Mouse (Mus musculus) heart, adult 2 months (tissue): ENCODE data around the gene Lrrc4. TPM values are rescaled to one million over a fixed set of nuclear protein-coding genes. Genes with fewer than 3 reads are reported as not detected.

ENCODE experiments used
- DNase-seq, 2 experiments: peaks; one replicate each; pipeline ENCODE4 v3.0.0; 2021
- H3K27ac ChIP-seq: fragments of 200-600 bp; 2 replicates; pipeline ENCODE4 v1.8.1; 2022
- H3K27me3 ChIP-seq: fragments of 200-500 bp; 2 replicates; pipeline ENCODE4 v1.6.1; 2012; ENCODE audit warnings: mild to moderate bottlenecking, low read length, inconsistent platforms, mixed read lengths; ENCODE audit not compliant: control insufficient read depth, insufficient read depth
- H3K36me3 ChIP-seq: fragments of 200-500 bp; 2 replicates; pipeline ENCODE4 v1.6.1; 2012; ENCODE audit warnings: low read length, inconsistent platforms; ENCODE audit not compliant: control insufficient read depth, insufficient read depth
- H3K4me1 ChIP-seq: fragments of 200-500 bp; 2 replicates; pipeline ENCODE4 v1.6.1; 2011; ENCODE audit warnings: low read length; ENCODE audit not compliant: control insufficient read depth, insufficient read depth
- H3K4me3 ChIP-seq: fragments of 200-600 bp; 2 replicates; pipeline ENCODE4 v1.8.1; 2022
- H3K79me2 ChIP-seq: fragments of 200-500 bp; replicated peaks from 2 replicates; pipeline ENCODE4 v1.6.1; 2012; ENCODE audit warnings: mild to moderate bottlenecking, inconsistent platforms, low read length, moderate library complexity, mixed read lengths; ENCODE audit not compliant: control insufficient read depth, insufficient read depth
- H3K9ac ChIP-seq: fragments of 200-500 bp; 2 replicates; pipeline ENCODE4 v1.6.1; 2012; ENCODE audit warnings: low read depth, mild to moderate bottlenecking, control low read depth, inconsistent platforms, low read length, mixed read lengths
- CTCF ChIP-seq: fragments of 200-600 bp; IDR thresholded peaks from 2 replicates; pipeline ENCODE4 v1.8.1; 2022; ENCODE audit warnings: antibody characterized with exemption, mild to moderate bottlenecking, moderate library complexity
- EP300 ChIP-seq: fragments of 200-500 bp; IDR thresholded peaks from 2 replicates; pipeline ENCODE4 v1.6.1; 2011; ENCODE audit warnings: low read depth, low read length, control low read depth; ENCODE audit not compliant: insufficient read depth
- POLR2A ChIP-seq: fragments of 200-500 bp; IDR thresholded peaks from 2 replicates; pipeline ENCODE4 v1.6.1; 2011; ENCODE audit warnings: mild to moderate bottlenecking, low read depth, low read length, control low read depth; ENCODE audit not compliant: insufficient read depth
- WGBS: fragments of 180-500 bp; shearing (Covaris S2); methylation state at CpG from one replicate; pipeline ENCODE4 v1.1.7; 2018; 5-methylcytosine and 5-hydroxymethylcytosine counted together
- intact Hi-C: fragments of 180-260 bp; cut with DNase I; formaldehyde crosslinking; loops from one replicate; pipeline ENCODE4 v1.15.1; 2025
- polyA plus RNA-seq: library from polyadenylated mRNA; depleted of rRNA; stranded (reverse); fragments of >200 nt; gene quantifications from 2 replicates; pipeline ENCODE4 v1.2.3, GENCODE M21; 2012
- total RNA-seq, 2 experiments: library from RNA; stranded (reverse); gene quantifications; 2 replicates each; pipeline ENCODE4 v1.2.3; 2021

Gene Lrrc4
- total and polyA plus RNA-seq, 3 experiments = 0.43 to 0.68 (median 0.47) TPM

DNA sequence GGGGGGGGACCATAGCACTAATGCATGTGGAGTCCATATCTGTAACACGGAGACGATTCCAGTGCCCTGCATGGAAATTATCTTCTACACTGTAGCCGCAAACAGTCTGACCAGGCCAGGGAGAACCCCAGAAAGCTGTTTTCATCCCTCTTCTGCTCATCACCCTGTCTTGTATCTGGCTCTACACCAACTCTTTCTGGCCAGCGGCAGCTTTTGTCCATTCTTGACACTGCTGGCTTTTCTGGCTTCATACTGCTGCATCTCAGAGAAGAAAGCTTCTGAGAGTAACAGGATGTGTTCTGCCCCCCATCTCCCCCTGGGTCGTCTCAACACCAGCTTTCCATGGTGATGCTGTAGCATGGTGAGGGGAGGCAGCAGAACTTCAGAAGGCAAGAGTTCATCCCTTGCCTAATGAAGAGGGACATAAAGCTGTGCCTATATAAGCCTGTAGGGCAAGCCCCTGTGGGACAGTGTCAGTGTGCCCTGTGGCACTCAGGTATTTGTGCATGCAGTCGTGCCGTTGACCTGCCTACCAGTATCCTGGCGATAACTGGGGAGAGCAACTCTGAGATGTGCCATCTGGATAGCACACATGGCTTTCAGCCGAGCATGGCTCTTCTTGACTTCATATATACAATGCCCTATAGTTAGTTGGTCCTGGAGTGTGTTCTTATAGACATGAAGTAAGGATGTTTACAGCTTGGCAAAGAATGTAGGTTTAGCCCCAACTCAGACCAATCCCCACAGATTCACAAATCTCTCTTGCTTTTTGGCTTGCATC, 111.0 kb downstream of the Lrrc4 start:
- peaks cover 2% of the 10 kb centered on the region; the same call in 1 of the 2 replicates for H3K4me1 ChIP-seq
- no peak overlapping the region for H3K9ac ChIP-seq
- no peak for DNase-seq
- H3K79me2 ChIP-seq = no peaks in the 10 kb centered on the region
- no peak overlapping the region for H3K27ac ChIP-seq
- no peak overlapping the region for H3K4me3 ChIP-seq
- H3K36me3 ChIP-seq = no peaks in the 10 kb centered on the region
- intact Hi-C loops = no loop called here
- H3K27me3 ChIP-seq = no peaks in the 10 kb centered on the region
- no peak for TF ChIP-seq POLR2A
- TF ChIP-seq CTCF = no peak
- no peak for TF ChIP-seq EP300
- 82% methylated on average over 9 of the region's 9 CpGs for WGBS

DNA sequence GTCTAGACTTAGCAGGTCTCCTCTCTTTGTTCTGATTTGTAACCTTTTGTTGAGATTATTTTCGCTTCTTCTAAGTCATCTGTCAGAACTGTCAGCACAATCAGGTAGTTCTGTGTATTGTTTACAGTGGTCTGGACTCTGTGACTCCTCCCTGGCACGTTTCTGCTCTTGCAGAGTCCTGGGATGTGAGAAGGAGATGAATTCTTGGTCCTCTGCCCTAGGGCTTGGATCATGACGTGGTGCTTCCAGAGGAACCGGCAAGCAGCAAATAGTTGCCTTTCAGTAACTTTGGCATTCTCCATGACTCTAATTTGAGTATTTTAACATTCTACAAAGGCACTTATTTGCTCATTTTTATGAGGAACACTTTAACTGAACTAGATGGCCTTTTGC, 113.7 kb downstream of the Lrrc4 start:
- H3K27me3 ChIP-seq = no peaks in the 10 kb centered on the region
- TF ChIP-seq POLR2A = no peak
- TF ChIP-seq EP300 = no peak
- TF ChIP-seq CTCF = no peak
- no peak for DNase-seq
- peaks cover 4% of the 10 kb centered on the region for H3K4me1 ChIP-seq
- H3K9ac ChIP-seq = no peak overlapping the region
- H3K79me2 ChIP-seq = no peaks in the 10 kb centered on the region
- H3K36me3 ChIP-seq = peaks cover 4% of the 10 kb centered on the region
- H3K4me3 ChIP-seq = no peak overlapping the region
- H3K27ac ChIP-seq = no peak overlapping the region
- WGBS = 38% methylated on average over 4 of the region's 4 CpGs
- intact Hi-C loops = no loop called here

DNA sequence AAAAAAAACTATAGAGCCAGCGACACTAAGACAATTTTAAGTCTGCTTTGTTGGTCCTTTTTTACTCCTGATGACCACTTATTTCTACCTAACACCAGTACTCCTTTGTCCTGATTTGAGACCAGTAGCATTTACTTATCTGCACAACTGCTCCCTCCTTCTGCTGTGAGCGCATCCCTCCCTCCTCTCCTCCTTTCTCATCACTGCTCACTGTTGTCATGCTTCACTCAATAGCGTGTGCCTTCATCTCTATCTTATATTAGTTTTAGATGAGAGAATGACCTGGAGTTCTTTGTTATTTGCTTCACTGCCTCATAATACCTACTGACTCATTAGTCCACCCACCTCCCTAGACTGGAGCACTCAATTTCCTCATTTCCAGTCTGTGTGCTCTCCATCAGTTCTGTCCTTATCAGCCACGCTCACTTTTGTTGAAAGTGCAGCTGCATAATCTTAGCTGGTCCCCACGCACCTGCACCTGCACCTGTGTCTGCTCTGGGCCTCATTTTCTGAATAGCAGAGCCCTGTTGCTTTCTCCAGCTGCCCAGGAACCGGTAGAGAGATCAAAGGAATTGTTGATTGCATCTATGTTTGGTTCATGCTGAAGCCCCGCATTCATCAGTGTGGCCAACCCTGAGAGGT, 114.2 kb downstream of the Lrrc4 start:
- WGBS = 75% methylated on average over 7 of the region's 7 CpGs
- Histone ChIP-seq H3K27ac (no peak overlapping the region), H3K9ac (no peak overlapping the region), H3K4me3 (no peak overlapping the region), H3K79me2 (no peaks in the 10 kb centered on the region), H3K27me3 (no peaks in the 10 kb centered on the region), H3K36me3 (peaks cover 4% of the 10 kb centered on the region), H3K4me1 (peaks cover 4% of the 10 kb centered on the region)
- TF ChIP-seq CTCF (no peak), EP300 (no peak), POLR2A (no peak)
- DNase-seq = no peak
- intact Hi-C loops = no loop called here

DNA sequence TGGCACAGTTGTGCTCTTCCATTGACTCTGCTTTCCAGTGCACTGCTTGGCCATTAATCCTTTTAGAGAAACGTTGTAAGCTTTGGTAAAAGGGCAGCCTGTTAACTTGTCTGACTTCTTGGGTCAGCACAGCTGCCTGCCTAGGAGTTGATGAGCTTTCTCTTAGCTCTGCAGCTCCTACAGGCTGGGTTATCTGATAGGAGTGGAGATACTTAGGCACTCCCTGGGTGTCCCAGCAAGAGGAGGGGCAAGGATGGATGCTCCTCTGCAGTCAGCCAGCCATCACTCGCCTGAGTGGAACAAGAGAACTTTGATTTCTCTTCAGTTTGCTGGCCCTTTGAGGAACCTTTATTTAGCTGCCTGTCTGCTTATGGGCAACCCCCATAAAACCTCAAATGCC, 121.5 kb downstream of the Lrrc4 start:
- H3K27ac ChIP-seq = no peak overlapping the region
- 64% methylated on average over 2 of the region's 2 CpGs for WGBS
- H3K79me2 ChIP-seq = no peaks in the 10 kb centered on the region
- no peak overlapping the region for H3K4me3 ChIP-seq
- intact Hi-C loops = no loop called here
- peaks cover 16% of the 10 kb centered on the region for H3K36me3 ChIP-seq
- H3K27me3 ChIP-seq = no peaks in the 10 kb centered on the region
- H3K4me1 ChIP-seq = peaks cover 9% of the 10 kb centered on the region
- no peak overlapping the region for H3K9ac ChIP-seq
- no peak for TF ChIP-seq EP300
- no peak for TF ChIP-seq POLR2A
- TF ChIP-seq CTCF = no peak
- no peak for DNase-seq

DNA sequence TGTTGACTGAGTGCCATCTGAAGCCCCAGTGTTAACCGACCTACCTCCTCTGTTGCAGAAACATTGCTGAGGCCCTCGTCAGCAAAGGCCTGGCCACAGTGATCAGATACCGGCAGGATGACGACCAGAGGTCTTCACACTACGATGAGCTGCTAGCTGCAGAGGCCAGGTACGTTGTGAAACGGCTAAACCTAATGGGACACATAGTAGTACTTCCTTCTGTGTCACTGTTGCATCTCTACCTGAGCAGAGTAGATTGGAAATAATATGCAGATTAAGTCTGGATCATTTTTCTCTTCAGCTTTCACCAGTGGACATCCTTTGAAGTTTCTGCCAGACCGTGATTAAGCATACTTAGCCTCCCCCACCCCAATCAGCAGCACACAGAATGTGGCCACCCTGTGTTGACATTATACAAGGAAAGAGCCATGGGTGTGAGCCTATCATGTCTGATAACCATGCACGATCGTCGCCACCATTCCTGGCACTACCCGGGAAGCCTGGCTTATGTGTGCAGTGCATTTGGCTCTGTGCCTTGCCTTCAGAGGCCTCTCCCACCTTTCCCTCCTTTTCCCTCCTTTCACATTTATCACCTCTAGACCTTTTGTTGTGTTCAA, 124.5 kb downstream of the Lrrc4 start:
- Histone ChIP-seq H3K27me3 (no peaks in the 10 kb centered on the region), H3K27ac (no peak overlapping the region), H3K36me3 (peaks cover 11% of the 10 kb centered on the region), H3K9ac (no peak overlapping the region), H3K79me2 (no peaks in the 10 kb centered on the region), H3K4me3 (no peak overlapping the region), H3K4me1 (peaks cover 8% of the 10 kb centered on the region)
- TF ChIP-seq EP300 (no peak), POLR2A (no peak), CTCF (no peak)
- intact Hi-C loops = no loop called here
- WGBS = 44% methylated on average over 12 of the region's 12 CpGs
- DNase-seq = peak in 1 of 2 experiments; percentile 10
